Mouse (Mus musculus): Measurements from ENCODE around the gene Vwa1. TPM values are rescaled to one million over a fixed set of nuclear protein-coding genes. Genes with fewer than 3 reads are reported as not detected.
"Not testable (repeated sequence)": the region's sequence is repeated elsewhere in the genome, so short reads cannot be mapped to it uniquely, and the experiment has no call there.

Gene Vwa1
- polyA plus RNA-seq, 1 experiment from 2014 or later, result 14.6 TPM

GRCm38 (mm10) chr4:155760613-155761355, 13.7 kb downstream of the Vwa1 start, which contains the start of gene Atad3a:
TSS of gene Atad3a (minus strand) at chr4:155761093.
- H3K4me2 ChIP-seq (replicated peaks), result peak within 1 kb of the TSS; percentile 97
- H3K4me1 ChIP-seq, result peaks cover 19% of the 10 kb centered on the region
- under 1% methylated on average over 68 of the region's 68 CpGs for WGBS
- ATAC-seq (ENCODE audit: low FRiP score, low read depth), result peak; percentile 95
- H3K4me3 ChIP-seq, result peak within 1 kb of the TSS; percentile 88
- H3K9me3 ChIP-seq, result no peaks in the 10 kb centered on the region
- no peaks in the 10 kb centered on the region for H3K27me3 ChIP-seq
- peak within 1 kb of the TSS; percentile 78 for H3K9ac ChIP-seq (replicated peaks)
- 0 out of 2 replicates have a peak within 1 kb of the TSS, but pooled peaks have one; percentile 46 for H3K27ac ChIP-seq (replicated peaks)
- peaks cover 18% of the 10 kb centered on the region for H3K36me3 ChIP-seq

DNA sequence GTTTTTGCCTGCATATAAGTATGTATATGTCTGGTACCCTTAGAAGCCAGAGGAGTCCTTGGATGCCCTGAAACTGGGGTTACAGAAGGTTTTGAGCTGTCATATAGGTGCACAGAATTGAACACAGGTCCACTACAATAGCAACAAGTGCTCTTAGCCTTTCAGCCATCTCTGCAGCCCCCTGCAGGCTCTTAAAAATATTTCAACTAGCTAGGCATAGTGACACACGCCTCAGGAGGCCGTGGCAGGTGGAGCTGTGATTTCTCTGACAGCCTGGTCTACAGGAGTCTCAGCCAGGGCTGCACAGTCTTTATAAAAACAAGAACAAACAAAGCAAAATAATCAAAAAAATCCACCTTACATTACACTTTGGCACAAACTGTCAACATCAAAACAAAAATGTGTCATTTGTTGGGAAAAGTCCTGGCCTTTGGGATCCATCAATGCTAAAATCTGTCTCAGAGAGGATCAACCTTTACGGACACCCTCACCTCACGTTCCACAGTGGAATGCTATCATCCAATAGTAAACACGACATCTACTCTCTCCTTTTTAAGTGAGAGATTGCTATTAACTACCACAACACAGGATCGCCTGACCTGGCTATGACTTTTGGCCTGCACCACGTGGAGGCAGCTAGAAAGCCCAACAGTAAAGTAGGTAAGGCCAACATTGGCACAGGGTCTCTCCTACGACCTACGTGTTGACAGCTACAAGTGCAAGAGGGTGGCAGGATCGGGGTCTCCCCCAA, 14.5 kb downstream of the Vwa1 start:
- ATAC-seq (ENCODE audit: low FRiP score, low read depth), result 0 out of 2 replicates have a peak, but pooled peaks have one; percentile 11
- 5% methylated on average over 10 of the region's 10 CpGs for WGBS

DNA sequence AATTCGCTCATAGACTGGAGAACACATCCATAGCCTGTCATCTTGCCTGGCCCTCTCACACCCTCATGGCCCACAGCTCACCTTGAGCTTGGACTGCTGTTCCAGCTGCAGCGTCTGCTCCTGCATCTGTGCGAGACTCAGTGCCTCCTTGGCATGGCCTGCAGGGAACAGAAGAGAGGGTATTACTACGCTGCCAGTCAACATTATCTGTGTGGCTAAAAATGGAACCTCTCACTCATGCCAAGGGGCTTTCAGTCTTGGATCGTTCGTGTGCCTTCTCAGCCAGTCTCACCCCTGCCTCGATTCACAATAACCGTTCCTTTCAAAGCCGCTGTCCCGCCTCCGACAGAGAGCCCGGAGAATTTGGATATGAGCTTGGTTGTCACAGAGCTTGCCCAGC, 17.5 kb downstream of the Vwa1 start:
- whole genome bisulfite sequencing, result 93% methylated on average over 12 of the region's 12 CpGs
- Histone ChIP-seq H3K9ac (replicated peaks) (no peak overlapping the region), H3K4me2 (replicated peaks) (no peak overlapping the region), H3K9me3 (no peaks in the 10 kb centered on the region), H3K4me3 (no peak overlapping the region), H3K36me3 (peaks cover 52% of the 10 kb centered on the region), H3K27ac (replicated peaks) (no peak overlapping the region), H3K27me3 (no peaks in the 10 kb centered on the region), H3K4me1 (peaks cover 19% of the 10 kb centered on the region)
- ATAC-seq (ENCODE audit: low FRiP score, low read depth), result no peak

More for the DNA sequence above, 14.5 kb downstream of the Vwa1 start:
- Histone ChIP-seq H3K4me3 (peak overlapping the region; percentile 88), H3K4me1 (peaks cover 19% of the 10 kb centered on the region), H3K4me2 (replicated peaks) (peak overlapping the region; percentile 97), H3K36me3 (peaks cover 25% of the 10 kb centered on the region), H3K27me3 (no peaks in the 10 kb centered on the region), H3K27ac (replicated peaks) (no peak overlapping the region), H3K9me3 (no peaks in the 10 kb centered on the region), H3K9ac (replicated peaks) (peak overlapping the region; percentile 78)

DNA sequence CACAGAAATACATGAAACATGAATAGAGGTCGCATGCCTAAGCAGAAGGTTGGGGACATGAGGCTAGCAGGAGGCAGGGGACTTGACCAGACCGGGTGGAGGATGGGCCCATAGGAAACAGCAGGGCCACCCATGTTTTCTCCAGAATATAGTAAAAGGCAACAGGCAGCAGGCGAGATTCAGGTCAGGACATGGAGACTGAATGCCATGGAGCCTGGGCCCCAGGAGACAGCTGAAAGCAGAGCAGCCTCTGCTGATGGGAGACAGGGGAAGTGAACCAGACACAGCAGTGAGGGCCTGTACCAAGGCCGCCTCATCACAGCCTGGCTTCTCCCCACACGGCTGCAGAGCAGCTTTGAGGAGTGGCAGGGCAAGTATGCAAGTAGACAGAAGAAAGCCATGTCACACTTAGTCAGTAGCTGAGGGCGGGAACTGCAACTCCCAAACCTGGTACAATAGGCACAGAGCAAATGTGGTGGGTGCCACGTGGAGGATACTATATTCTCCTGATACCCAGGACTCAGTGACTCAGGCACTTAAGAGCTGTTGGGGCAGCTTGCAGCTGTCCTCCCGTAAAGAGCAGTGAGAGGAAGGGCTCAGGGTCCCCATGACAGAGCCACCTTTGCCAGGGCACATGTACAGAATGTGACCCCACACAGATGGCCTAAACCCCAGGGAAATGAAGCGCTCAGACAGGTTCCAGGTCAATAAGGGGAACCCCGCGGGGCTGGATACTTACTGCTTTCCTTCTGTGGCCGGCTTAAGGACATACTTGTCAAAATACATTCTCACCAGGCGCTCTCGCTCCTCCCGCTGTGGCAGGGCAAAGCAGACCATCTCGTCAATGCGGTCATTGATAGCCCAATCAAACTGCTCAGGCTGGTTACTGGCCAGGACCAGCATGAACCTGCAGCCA, 27.7 kb downstream of the Vwa1 start:
- Histone ChIP-seq H3K9me3 (no peaks in the 10 kb centered on the region), H3K9ac (replicated peaks) (no peak overlapping the region), H3K27me3 (no peaks in the 10 kb centered on the region), H3K4me3 (no peak overlapping the region), H3K27ac (replicated peaks) (no peak overlapping the region), H3K36me3 (peaks cover 97% of the 10 kb centered on the region), H3K4me1 (no peaks in the 10 kb centered on the region), H3K4me2 (replicated peaks) (no peak overlapping the region)
- ATAC-seq (ENCODE audit: low FRiP score, low read depth), result no peak
- 90% methylated on average over 17 of the region's 17 CpGs for WGBS

GRCm38 (mm10) chr4:155746036-155746548, 28.4 kb downstream of the Vwa1 start:
- Histone ChIP-seq H3K9ac (replicated peaks) (no peak overlapping the region), H3K27me3 (no peaks in the 10 kb centered on the region), H3K9me3 (no peaks in the 10 kb centered on the region), H3K36me3 (peaks cover 97% of the 10 kb centered on the region), H3K4me2 (replicated peaks) (no peak overlapping the region), H3K4me1 (no peaks in the 10 kb centered on the region), H3K4me3 (no peak overlapping the region), H3K27ac (replicated peaks) (no peak overlapping the region)
- ATAC-seq (ENCODE audit: low FRiP score, low read depth), result no peak
- WGBS, result 93% methylated on average over 8 of the region's 8 CpGs

- Histone ChIP-seq H3K4me1 (no peaks in the 10 kb centered on the region), H3K4me3 (no peak overlapping the region), H3K27me3 (no peaks in the 10 kb centered on the region), H3K4me2 (replicated peaks) (no peak overlapping the region), H3K36me3 (peaks cover 97% of the 10 kb centered on the region), H3K9ac (replicated peaks) (no peak overlapping the region), H3K9me3 (no peaks in the 10 kb centered on the region), H3K27ac (replicated peaks) (no peak overlapping the region)
- 92% methylated on average over 5 of the region's 5 CpGs for WGBS
- ATAC-seq (ENCODE audit: low FRiP score, low read depth), result no peak
These were observed 29.4 kb downstream of the Vwa1 start for GRCm38 (mm10) chr4:155745136-155745535.

GRCm38 (mm10) chr4:155744474-155744873, 30.0 kb downstream of the Vwa1 start:
- WGBS, result 95% methylated on average over 8 of the region's 8 CpGs
- no peak overlapping the region for H3K4me3 ChIP-seq
- no peak overlapping the region for H3K27ac ChIP-seq (replicated peaks)
- no peaks in the 10 kb centered on the region for H3K27me3 ChIP-seq
- H3K9me3 ChIP-seq, result no peaks in the 10 kb centered on the region
- H3K9ac ChIP-seq (replicated peaks), result no peak overlapping the region
- no peaks in the 10 kb centered on the region for H3K4me1 ChIP-seq
- H3K36me3 ChIP-seq, result peaks cover 97% of the 10 kb centered on the region
- no peak for ATAC-seq (ENCODE audit: low FRiP score, low read depth)
- H3K4me2 ChIP-seq (replicated peaks), result no peak overlapping the region

DNA sequence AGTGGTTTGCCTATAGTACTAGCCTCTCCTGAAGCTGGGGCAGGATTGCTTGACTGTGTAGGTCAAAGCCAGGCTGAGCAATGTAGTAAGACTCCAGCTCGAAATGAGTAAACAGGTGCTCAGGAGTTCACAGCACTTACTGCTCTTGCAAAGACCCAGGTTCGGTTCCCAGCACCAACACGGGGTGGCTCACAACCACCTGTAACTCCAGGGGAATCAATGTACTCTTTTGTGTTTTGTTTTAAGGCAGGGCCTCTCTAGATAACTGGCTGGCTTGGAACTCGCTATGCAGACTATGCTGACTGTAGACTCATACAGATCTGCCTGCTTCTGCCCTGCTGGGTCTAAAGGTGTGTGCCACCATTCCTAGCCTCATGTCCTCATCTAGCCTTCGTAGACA, 31.8 kb downstream of the Vwa1 start:
- H3K4me2 ChIP-seq (replicated peaks), result no peak overlapping the region
- ATAC-seq (ENCODE audit: low FRiP score, low read depth), result no peak
- WGBS, result 96% methylated on average over 5 of the region's 5 CpGs
- no peak overlapping the region for H3K9ac ChIP-seq (replicated peaks)
- H3K9me3 ChIP-seq, result no peaks in the 10 kb centered on the region
- H3K4me1 ChIP-seq, result no peaks in the 10 kb centered on the region
- no peaks in the 10 kb centered on the region for H3K27me3 ChIP-seq
- peaks cover 86% of the 10 kb centered on the region for H3K36me3 ChIP-seq
- no peak overlapping the region for H3K4me3 ChIP-seq
- no peak overlapping the region for H3K27ac ChIP-seq (replicated peaks)

GRCm38 (mm10) chr4:155740681-155741080, 33.8 kb downstream of the Vwa1 start:
- not testable (repeated sequence) for H3K4me3 ChIP-seq; ATAC-seq (ENCODE audit: low FRiP score, low read depth)

GRCm38 (mm10) chr4:155739741-155740636, 34.5 kb downstream of the Vwa1 start:
- peak; percentile 13; the same call in 1 of the 2 replicates for ATAC-seq (ENCODE audit: low FRiP score, low read depth)
- Histone ChIP-seq H3K36me3 (peaks cover 73% of the 10 kb centered on the region), H3K4me3 (no peak overlapping the region), H3K9ac (replicated peaks) (no peak overlapping the region), H3K9me3 (no peaks in the 10 kb centered on the region), H3K27me3 (no peaks in the 10 kb centered on the region), H3K27ac (replicated peaks) (no peak overlapping the region), H3K4me2 (replicated peaks) (no peak overlapping the region), H3K4me1 (peaks cover 14% of the 10 kb centered on the region)
- 87% methylated on average over 37 of the region's 37 CpGs for WGBS

More at GRCm38 (mm10) chr4:155740681-155741080, 33.8 kb downstream of the Vwa1 start:
- not testable (repeated sequence) for H3K27ac ChIP-seq (replicated peaks); H3K9ac ChIP-seq (replicated peaks); H3K4me1 ChIP-seq; H3K27me3 ChIP-seq; H3K9me3 ChIP-seq; H3K4me2 ChIP-seq (replicated peaks)
- H3K36me3 ChIP-seq, result peaks cover 80% of the 10 kb centered on the region
- 92% methylated on average over 10 of the region's 10 CpGs for WGBS

Measured in midbrain, embryonic 12.5 days (tissue).